In the genomic region with DNA sequence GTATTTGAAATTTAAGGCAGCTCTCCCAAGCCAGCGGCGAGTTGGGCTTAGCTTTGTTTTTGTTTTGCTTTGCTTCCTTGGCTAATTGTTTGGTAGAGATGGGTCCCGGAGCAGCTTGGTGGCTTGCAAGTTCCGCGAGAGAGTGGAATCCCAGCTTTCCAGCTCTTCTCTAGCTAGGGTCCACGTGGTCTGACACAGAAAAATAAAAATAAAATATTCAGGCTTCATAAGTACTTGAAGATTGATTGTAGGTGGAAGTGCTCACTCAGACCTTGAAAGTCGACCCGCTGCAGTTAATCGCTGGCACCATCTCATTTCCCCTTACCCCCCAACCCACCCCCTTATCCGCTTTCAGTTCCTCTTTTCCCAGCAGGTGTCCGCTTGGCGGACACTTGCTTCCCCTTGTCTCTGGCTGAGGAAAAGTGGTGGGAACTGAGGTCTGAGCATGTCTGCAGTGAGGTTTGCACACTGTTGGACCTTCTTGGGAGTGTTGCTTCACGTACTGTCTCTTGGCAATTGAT, we compare ENCODE assay signal across 1 mouse cellular context.
TF ChIP-seq lines count a peak whose summit lies in the region.

No protein-coding gene starts in this region.

TF ChIP-seq in CH12.LX, 34 proteins besides CTCF, POLR2A, EP300 and RAD21 (continued from another document):
- TF ChIP-seq TCF12 (IDR thresholded peaks at IDR 0.05; ENCODE audit: low read depth, low read length) (peak; percentile 83), ZMIZ1 (IDR thresholded peaks at IDR 0.05; ENCODE audit: low read depth, low read length) (no peak), RCOR1 (conservative IDR thresholded peaks at IDR 0.05; ENCODE audit: low read depth, low read length) (peak; percentile 83; the same call in 1 of the 2 replicates), MEF2A (IDR thresholded peaks at IDR 0.05; ENCODE audit: borderline replicate concordance, low read depth, low read length) (no peak)
